Mouse (Mus musculus) ES-CJ7 (cell line): Measurements from ENCODE around the gene Pdpr.
A peak's percentile ranks its signal among the peaks of the same experiment; 100 is the strongest.
"Not testable (repeated sequence)": the region's sequence is repeated elsewhere in the genome, so short reads cannot be mapped to it uniquely, and the experiment has no call there.

Experiments used
- DNase-seq: peaks from one replicate; pipeline ENCODE4 v3.0.0; 2011; ENCODE audit warnings: low read depth, low spot score

The Pdpr gene

DNA sequence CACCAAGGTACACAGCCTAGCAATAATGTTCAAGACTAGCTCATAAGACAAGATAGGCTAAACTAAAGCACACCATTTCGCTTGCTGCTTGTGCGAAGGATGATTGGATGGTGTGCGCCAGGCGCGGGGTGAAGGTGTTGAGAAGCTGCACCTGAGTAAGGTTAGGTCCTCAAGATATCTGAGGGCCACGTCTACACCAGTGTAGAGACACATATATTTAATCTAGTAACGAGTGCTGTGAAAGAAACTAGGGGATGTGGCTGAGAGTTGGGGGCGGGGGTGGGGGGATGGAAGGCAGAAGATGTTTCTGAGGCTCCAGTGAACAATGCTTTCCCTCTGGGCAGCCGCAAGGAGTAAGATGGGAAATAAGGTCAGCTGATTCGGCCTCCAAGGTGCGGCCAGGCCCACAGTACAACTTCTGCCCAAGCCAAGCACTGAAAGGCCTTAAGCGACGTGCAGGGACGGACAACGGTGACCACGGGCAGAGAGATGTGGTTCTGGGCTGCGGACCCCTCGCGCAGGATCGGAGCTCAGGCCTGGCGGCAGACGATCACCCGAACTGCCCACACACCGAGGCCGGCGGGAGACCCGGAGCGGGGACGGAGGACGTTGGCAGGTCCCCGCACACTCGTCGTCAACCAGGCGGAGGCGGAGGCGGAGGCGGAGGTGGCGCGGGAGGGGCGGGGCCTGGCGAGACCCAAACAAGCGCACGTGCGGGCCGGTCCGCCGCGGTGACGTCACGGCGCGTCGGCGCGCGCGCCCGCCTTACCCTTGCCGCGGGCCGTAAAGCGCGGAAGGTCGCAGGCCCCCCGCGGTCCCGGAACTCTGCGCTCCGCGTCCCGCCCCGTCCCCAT lies at the start of gene Pdpr:
Pdpr (plus strand) TSS at position 766 of the 854 bp plus-strand sequence.
- peak; percentile 89 for DNase-seq

DNA sequence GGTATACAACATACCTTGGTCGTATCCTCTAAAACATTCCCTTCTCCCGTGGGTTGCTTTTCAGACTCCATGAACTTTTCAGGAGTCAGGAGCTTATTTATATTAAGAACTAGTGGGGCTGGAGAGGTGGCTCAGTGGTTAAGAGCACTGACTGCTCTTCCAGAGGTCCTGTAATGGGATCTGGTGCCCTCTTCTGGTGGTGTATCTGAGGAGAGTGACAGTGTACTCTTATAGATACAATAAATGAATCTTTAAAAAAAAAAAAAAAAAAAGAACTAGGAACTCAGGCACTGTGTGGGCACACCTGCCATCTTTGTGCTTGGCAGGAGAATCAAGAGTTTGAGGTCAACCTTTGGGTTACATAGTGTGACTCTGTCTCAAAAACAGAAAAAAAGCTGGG lies 45.7 kb upstream of the Pdpr start:
- peak; percentile 45 for DNase-seq

DNA sequence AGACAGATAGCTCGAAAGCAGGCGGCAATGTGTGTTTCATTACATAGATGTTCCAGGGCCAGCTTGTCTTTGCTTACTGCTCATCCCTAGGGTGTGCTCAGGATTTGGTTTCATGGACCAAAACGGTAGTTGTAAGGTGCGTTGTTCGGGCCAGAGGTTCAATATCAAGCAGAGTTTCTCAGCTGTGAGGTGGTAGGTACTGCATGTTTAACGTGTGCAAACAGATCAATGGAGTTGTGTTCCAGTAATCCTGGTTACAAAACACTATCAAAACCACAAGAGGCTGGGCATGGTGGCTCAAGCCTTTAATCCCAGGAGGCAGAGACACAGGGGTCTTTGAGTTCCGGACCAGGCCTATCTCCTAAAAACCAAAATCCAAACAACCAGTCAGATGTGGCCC lies 45.3 kb upstream of the Pdpr start:
- no peak for DNase-seq

DNA sequence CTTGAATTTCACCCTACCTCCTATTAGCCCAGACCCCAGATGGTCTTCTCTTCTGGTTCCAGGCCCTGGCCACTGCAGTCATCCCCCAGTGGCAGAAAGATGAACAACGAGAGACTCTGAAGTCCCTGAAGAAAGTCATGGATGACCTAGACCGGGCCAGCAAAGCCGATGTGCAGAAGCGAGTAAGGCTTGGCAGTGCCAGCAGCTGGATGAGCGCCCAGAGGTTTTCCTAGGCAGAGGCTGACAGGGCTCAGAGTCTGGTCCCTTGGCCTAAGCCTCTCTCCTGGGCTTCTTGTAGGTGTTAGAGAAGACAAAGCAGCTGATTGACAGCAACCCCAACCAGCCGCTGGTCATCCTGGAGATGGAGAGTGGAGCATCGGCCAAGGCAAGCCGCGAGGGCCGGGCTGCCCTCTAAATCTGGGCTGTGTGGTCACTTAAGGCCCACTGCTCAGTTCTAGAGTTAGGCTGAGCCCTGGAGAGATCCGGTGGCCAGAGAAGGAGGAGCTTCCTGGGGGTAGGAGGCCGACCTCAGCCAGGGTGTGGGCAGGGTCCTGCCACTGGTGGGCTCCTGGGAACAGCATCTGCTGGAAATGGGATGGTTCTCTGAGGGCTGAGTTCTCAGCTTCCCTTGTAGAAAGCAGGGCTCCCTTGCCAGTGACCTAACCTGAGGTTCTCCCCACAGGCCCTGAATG lies 40.5 kb upstream of the Pdpr start:
- DNase-seq: no peak

DNA sequence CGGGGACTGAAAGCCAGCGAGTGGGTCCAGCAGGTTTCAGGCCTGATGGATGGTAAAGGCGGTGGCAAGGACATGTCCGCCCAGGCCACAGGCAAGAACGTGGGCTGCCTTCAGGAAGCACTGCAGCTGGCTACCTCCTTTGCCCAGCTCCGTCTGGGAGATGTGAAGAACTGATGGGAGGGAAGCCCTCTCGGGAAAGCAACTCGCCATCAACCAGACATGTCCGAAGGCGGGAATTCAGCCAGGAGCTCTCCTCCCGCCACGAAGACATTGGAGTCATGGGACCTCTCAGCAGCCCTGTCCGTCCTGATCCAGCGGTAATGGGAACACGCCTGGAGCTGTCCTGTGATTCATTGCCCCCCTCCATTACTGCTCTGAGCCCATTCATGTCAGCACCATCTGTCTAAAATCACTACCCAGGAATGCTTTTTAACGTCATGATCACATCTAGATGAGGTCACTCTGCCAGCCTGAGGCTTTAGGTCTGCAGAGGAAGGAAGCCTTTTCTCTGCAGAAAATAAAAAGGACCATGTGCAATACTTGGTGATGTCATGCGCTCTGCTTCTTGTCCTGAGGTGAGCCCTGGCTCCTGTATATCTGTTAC lies 39.3 kb upstream of the Pdpr start:
- DNase-seq: no peak

DNA sequence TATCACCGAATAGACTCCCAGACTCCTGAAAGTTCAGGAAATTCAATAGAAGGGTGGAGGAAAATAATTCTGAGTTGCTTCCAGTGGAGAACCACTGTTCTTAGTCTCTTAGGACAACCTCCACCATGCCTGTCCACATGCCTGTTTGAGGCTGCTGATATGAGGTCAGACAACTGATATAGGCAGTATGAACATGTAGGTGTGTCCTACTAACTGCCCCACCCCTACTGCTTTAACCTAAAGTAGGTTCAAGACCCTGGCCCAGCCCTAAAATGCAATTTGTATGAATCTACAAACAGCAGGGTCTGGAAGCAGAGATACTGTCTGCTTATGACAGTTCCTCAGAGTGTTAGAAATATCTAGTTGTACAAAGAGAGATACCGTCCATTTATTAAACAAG lies 38.8 kb upstream of the Pdpr start:
- DNase-seq: no peak

DNA sequence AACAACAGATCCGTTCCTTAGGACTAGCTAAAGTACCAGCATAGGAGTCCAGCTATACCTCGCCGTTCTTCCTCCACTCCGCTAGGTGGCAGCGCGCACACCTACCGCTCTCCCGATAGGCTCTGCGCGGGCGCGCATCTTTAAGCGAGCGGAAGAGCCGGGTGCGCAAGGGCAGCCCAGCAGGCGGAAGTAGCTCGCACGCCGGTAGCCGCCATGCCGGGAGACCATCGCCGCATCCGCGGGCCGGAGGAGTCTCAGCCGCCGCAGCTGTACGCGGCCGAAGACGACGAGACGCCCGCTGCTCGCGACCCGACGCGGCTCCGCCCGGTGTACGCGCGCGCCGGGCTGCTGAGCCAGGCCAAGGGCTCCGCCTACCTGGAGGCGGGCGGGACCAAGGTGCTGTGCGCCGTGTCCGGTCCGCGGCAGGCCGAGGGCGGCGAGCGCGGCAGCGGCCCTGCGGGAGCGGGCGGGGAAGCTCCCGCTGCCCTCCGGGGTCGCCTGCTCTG lies 38.2 kb upstream of the Pdpr start, which contains the start of gene Exosc6:
Exosc6 (plus strand) TSS at position 182 of the 506 bp plus-strand sequence.
- peak; percentile 97 for DNase-seq

DNA sequence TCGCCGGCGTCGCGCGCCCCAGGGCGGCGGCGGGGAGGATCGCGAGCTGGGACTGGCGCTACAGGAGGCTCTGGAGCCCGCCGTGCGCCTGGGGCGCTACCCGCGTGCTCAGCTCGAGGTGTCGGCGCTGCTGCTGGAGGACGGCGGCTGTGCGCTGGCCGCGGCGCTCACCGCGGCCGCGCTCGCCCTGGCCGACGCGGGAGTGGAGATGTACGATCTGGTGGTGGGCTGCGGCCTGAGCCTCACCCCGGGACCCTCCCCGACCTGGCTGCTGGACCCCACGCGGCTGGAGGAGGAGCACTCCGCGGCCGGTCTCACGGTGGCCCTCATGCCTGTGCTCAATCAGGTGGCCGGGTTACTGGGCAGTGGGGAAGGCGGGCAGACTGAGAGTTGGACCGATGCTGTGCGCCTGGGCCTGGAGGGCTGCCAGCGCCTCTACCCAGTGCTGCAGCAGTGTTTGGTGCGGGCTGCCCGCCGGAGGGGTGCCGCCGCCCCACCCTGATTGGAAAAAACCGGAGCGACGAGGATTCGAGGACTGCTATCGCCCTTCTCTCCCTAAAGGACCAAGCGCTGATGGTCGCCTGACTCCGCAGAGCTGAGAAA lies 37.6 kb upstream of the Pdpr start:
- no peak for DNase-seq

DNA sequence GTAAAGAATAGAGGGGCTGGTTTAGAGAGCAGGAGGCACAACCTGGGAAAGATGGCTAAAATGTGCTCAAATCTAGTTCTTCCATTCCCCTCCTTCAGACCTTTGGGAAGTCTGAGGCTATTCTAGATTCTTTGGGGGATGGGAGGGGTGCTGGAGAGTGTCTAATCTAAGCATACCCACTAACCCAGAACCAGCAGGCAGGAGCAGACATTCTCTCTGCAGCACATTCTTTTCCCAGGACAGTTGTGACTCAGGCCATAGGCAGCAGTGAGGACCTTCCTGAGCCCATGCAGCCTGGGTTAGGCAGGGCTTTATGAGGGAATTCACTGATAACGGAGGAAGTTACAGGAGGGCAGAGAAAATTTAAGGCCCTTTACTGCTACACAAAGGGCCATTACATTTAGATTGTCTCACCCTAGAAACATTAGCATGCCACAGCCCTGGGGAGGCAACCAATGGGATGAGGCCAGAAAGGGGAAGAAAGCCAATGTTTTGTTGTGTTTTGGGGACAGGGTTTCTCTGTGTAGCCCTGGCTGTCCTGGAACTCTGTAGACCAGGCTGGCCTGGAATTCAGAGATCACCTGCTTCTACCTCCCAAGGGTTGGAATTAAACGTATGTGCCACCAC lies 35.4 kb upstream of the Pdpr start:
- no peak for DNase-seq

DNA sequence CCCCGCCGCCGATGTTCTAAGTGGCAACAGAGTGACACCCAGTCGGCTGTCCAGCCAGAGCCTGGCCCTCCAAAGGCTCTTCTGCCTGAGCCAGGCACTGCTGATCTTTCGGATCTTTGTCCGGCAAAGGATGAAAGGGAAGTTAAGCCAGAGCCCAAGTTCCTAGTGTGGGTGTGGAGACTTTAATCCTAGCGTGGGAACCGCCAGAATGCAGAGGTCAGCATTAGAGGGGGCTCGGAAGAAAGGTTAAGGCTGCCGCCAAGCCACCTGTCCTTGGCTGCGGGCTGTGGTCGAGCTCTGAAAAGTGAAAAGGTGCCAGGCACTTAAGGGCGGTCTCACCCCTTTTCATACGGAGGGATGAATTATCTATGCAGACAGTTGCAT lies 32.8 kb upstream of the Pdpr start:
- DNase-seq: peak; percentile 54

DNA sequence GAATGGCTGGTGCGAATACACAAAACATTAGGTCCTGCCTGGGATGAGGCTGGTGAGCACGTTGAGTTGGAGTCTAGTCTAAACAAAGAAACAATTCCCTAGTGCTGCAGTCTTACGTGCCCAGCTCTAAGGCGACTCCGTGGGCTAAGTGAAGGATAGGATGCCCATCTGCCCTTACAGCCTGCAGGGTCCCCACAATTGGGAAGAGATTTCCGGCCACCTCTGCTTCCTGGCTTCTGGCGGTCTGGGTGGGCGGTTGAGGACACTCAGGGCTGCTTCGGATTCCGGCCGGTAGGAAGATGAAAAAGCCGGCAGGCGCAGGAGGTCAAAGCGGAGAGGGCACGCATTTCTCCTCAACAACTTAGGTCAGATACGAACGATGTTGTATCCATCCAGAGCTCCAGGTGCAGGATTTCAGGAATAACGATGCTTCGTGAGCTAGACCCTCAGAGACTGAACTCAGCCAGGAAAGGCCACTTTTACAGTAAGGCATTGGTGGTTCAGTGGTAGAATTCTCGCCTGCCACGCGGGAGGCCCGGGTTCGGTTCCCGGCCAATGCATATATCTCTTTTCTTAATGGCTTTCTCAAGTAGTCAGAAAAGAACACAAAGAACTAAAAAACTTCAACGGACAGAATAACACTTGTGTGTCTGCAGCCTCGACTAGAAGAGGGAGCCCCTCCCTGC lies 32.2 kb upstream of the Pdpr start:
- DNase-seq: peak; percentile 97

DNA sequence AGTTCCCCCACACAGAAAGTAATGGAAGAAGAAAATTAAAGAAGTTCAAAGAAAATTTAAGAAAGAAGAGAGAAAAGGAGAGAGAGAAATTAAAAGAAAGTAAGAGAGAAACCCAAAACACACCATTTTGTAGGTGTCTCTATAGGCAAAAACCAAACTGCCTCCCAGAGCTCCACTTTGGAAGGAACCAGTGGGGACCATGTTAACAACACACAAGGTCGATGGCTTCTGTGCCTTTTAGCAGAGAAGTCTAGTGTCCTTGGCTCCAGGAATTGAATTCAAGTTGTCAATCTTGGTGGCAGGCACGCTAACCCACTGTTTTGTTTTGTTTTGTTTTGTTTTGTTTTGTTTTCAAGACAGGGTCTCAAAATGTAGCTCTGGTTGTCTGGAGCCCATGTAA lies 31.5 kb upstream of the Pdpr start:
- DNase-seq: no peak

DNA sequence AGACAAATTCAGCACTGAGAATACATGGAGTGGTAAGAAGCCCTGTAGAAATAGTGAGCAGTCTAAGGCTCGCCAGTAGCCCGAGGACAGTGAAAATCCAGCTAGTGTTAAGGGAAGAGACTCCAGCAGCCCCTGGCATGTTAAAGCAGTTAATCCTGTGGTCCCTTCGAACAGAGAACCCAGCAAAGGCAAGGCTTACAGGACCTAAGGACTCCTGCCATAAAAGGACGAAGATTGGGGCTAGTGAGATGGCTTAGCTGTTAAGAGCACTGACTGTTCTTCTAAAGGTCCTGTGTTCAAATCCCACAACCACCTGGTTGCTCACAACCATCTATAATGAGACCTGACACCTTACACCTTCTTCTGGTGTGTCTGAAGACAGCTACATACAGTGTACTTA lies 28.1 kb upstream of the Pdpr start:
- no peak for DNase-seq

DNA sequence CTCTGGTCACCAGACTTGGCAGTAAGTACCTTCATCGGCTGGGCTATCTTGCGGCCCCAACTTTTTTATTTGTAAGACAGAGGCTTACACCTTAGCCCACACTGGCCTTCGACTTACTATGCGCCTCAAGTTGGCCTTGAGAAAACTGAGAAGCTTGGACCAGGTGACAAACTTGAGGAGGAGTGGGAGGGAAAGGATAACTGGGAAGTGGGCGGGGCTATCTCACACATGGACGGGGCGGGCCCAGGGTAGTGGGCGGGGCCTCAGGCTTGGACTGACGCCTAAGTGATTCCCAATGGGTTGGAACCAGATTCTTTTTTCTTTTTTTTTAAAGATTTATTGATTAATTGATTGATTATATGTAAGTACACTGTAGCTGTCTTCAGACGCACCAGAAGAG lies 27.0 kb upstream of the Pdpr start:
- peak; percentile 81 for DNase-seq

DNA sequence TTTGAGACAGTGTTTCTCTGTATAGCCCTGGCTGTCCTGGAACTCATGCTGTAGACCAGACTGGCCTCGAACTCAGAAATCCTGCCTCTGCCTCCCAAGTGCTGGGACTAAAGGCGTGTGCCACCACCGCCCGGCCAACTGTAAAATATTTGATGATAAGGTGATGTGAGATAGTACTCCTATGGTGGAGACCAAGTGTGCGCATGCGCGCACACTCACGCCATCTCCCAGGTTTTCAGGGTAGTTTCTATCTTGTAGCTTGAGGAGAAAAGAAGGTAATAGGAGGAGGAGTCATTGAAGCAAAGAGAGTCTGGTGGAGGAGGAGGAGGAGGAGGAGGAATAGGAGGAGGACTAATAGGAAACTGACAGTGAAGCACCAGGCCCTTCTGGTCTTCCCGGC lies 25.8 kb upstream of the Pdpr start:
- DNase-seq: not testable (repeated sequence)

DNA sequence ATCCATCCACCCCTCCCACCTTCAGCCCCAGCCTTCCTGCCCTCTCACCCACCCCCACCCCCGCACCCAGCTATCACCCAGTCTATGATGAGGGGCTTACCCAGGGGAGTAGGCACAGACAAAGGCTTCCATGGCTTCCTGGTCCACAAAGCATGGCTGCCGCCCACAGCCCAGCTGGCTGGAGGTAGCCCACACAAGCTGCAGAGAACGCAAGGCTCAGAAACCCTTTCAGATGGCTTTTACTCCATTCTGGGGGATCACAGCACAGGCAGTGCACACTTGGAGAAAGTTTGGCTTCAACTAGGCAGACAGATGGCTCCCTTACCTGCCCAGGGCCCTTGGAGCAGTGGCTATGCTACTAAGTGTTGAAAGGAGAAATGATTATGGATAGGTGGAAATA lies 18.5 kb upstream of the Pdpr start:
- no peak for DNase-seq

DNA sequence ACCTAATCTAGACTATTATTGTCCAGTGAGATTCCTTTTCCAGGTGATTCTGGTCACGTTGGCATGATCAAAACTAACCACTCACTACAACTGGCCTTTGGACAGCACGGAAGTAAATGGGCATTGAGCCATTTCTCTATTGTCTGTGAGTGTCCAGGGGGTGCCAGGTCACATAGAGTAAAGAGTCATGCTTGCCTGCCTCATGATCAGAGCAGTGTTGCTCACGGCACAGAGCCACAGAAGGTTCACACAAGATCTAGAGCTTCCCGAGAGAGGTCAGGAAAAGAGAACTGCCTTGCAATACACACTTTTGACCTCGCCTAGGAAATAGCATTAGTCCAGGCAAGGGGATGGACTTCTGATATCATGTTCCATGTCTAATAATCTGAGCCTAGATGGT lies 15.0 kb upstream of the Pdpr start:
- no peak for DNase-seq

DNA sequence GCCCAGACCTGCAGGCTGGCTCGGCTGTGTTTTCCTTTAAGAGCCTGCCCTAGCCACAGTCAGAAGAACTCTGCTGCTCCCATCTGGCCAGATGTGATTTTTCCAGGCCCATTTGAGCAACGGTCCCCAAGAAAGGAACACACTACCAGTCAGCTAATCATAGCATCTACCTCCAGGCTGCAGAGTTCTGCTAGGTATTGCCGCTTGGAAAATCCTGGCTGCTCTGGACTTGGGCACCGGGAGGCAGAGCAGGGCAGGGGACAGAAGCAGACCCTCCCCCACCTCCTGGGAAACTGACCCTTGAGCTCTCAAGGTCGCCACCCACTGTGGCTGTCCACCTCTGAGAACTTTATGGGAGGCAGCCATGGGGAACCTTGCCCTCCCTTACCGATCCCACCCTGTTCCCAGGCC lies 14.6 kb upstream of the Pdpr start:
- DNase-seq: peak; percentile 66

DNA sequence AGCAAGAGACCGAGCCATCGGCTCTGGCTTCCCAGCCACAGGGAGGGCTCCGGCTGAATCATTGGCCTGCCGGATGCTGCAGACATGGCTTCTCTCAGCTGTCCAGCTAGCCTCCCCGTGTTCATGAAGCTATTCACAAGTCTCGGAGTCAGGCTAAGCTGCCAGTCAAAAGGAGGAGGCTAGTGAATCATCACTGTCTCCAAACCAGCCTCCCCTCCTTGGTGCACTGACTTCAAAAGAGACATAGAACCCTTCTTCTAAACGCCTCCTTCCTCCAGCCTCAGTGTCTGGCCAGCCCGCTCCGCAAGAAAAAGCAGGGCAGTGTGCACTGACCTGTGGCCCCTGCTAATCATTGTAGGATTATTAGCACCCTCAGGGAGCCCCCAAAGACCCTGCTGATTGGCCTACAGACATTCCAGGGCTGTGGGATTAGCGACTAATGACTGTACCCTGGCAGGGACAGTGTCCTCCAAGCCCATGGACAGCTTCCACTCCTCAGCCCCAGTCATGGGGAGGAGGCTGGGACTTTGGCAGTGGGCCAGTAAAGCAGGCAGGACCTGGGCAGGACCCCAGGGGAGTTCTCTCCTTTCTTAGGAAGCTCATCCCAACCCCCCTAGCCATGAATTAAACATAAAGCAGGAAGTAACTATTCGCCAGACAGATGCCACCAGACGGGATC lies 12.7 kb upstream of the Pdpr start:
- DNase-seq: no peak

DNA sequence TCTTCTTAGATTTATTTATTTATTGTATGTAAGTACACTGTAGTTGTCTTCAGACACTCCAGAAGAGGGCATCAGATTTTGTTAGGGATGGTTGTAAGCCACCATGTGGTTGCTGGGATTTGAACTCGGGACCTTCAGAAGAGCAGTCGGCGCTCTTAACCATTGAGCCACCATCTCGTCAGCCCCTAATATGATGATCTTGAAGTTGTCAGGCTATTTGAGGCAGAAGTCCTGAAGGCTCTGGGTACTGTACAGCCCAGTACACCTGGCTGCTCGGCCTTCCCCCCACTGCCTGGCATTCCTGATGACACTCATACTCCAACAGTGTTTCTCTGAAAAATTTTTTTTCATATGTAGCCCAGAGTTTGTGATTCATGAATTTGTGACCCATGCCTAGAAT lies 10.5 kb upstream of the Pdpr start:
- DNase-seq: not testable (repeated sequence)
